Mouse (Mus musculus) olfactory bulb, adult 2 months (tissue): ENCODE results near the gene Cacna1d.

Experiments used
- CTCF ChIP-seq: fragments of 200-500 bp; IDR thresholded peaks from 2 replicates; pipeline ENCODE4 v1.5.1; 2012; ENCODE audit warnings: low read depth, mild to moderate bottlenecking, low read length, moderate library complexity; ENCODE audit not compliant: insufficient read depth
- POLR2A ChIP-seq: fragments of 200-500 bp; IDR thresholded peaks from 2 replicates; pipeline ENCODE4 v1.6.1; 2012; ENCODE audit warnings: mild to moderate bottlenecking, low read depth, low read length, moderate library complexity; ENCODE audit not compliant: insufficient read depth

DNA sequence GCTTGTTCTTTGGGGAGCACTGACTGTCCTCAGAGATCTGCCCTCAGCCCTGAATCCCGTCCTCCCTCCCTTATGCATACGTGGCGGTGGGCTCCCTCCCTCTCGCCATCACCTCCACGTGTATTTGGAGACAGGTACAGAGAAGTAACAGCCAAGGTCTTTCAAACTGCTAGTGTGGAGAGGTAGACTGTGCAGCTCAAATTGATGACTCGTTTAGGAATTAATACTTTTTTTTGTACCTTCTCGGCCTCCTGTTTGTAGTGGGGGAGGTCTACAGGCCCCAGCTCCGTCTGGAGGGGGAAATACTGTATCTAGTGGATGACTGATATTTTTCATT lies 137.2 kb downstream of the Cacna1d start:
- TF ChIP-seq POLR2A = no peak
- TF ChIP-seq CTCF = no peak
